Mouse (Mus musculus): ENCODE measurements around the gene Golga2. TPM values are rescaled to one million over a fixed set of nuclear protein-coding genes. Genes with fewer than 3 reads are reported as not detected.
"Not testable (repeated sequence)": the region's sequence is repeated elsewhere in the genome, so short reads cannot be mapped to it uniquely, and the experiment has no call there.

Golga2 gene
- polyA plus RNA-seq, 1 experiment from 2014 or later, result 28.2 TPM

GRCm38 (mm10) chr2:32295285-32295684 lies 8.1 kb downstream of the Golga2 start:
- no peaks in the 10 kb centered on the region for H3K27me3 ChIP-seq
- no peak overlapping the region for H3K27ac ChIP-seq
- peaks cover 6% of the 10 kb centered on the region; the same call in 1 of the 2 replicates for H3K4me1 ChIP-seq
- H3K4me3 ChIP-seq, result no peak overlapping the region
- peaks cover 70% of the 10 kb centered on the region for H3K36me3 ChIP-seq
- 85% methylated on average over 3 of the region's 3 CpGs for WGBS
- H3K4me2 ChIP-seq (replicated peaks), result no peak overlapping the region
- no peak for ATAC-seq (ENCODE audit: low FRiP score, low read depth)
- H3K9me3 ChIP-seq, result no peaks in the 10 kb centered on the region
- no peak overlapping the region for H3K9ac ChIP-seq

DNA sequence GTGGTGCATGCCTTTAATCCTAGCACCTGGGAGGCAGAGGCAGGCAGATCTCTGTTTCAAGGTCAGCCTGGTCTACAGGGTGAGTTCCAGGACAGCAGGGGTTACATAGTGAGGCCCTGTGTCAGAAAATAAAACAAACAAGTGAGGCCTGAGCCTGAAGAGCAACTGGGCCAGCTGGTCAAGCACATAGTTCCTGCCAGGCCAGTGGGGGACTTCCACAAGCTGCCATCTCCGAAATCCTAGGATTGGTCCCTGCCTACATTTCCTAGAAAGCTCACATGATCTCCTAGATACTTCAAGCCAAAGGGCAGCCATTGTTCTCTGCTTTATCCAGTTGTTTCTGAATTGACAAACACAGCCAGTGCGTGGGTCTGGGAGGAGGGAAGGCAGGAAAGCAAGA lies 8.7 kb downstream of the Golga2 start:
- ATAC-seq (ENCODE audit: low FRiP score, low read depth); H3K9ac ChIP-seq; H3K27me3 ChIP-seq; H3K27ac ChIP-seq; H3K4me3 ChIP-seq; H3K4me2 ChIP-seq (replicated peaks); H3K9me3 ChIP-seq; H3K4me1 ChIP-seq: not testable (repeated sequence)
- 91% methylated on average over 2 of the region's 2 CpGs for WGBS
- peaks cover 74% of the 10 kb centered on the region for H3K36me3 ChIP-seq

- Histone ChIP-seq H3K4me3 (no peak overlapping the region), H3K4me2 (replicated peaks) (no peak overlapping the region), H3K36me3 (peaks cover 93% of the 10 kb centered on the region), H3K9ac (no peak overlapping the region), H3K27ac (no peak overlapping the region), H3K27me3 (no peaks in the 10 kb centered on the region), H3K9me3 (no peaks in the 10 kb centered on the region), H3K4me1 (no peaks in the 10 kb centered on the region)
- no peak for ATAC-seq (ENCODE audit: low FRiP score, low read depth)
- WGBS, result 92% methylated on average over 4 of the region's 4 CpGs
These were observed 12.3 kb downstream of the Golga2 start for GRCm38 (mm10) chr2:32299469-32299868.

- Histone ChIP-seq H3K27me3 (no peaks in the 10 kb centered on the region), H3K27ac (no peak overlapping the region), H3K4me2 (replicated peaks) (no peak overlapping the region), H3K4me3 (no peak overlapping the region), H3K36me3 (peaks cover 97% of the 10 kb centered on the region), H3K9ac (no peak overlapping the region), H3K4me1 (peaks cover 6% of the 10 kb centered on the region), H3K9me3 (no peaks in the 10 kb centered on the region)
- WGBS, result 89% methylated on average over 10 of the region's 10 CpGs
- ATAC-seq (ENCODE audit: low FRiP score, low read depth), result no peak
These were observed 15.8 kb downstream of the Golga2 start for GRCm38 (mm10) chr2:32302952-32303351.

GRCm38 (mm10) chr2:32304145-32304832 lies 17.1 kb downstream of the Golga2 start:
- H3K9me3 ChIP-seq, result no peaks in the 10 kb centered on the region
- H3K27me3 ChIP-seq, result no peaks in the 10 kb centered on the region
- H3K36me3 ChIP-seq, result peaks cover 96% of the 10 kb centered on the region
- H3K4me2 ChIP-seq (replicated peaks), result no peak overlapping the region
- peak overlapping the region; percentile 23; the same call in 1 of the 2 replicates for H3K27ac ChIP-seq
- H3K4me3 ChIP-seq, result no peak overlapping the region
- 48% methylated on average over 8 of the region's 8 CpGs for WGBS
- peaks cover 19% of the 10 kb centered on the region for H3K4me1 ChIP-seq
- H3K9ac ChIP-seq, result no peak overlapping the region
- ATAC-seq (ENCODE audit: low FRiP score, low read depth), result peak; percentile 62

- WGBS, result 91% methylated on average over 5 of the region's 5 CpGs
These were observed 18.5 kb downstream of the Golga2 start for GRCm38 (mm10) chr2:32305668-32306067.

DNA sequence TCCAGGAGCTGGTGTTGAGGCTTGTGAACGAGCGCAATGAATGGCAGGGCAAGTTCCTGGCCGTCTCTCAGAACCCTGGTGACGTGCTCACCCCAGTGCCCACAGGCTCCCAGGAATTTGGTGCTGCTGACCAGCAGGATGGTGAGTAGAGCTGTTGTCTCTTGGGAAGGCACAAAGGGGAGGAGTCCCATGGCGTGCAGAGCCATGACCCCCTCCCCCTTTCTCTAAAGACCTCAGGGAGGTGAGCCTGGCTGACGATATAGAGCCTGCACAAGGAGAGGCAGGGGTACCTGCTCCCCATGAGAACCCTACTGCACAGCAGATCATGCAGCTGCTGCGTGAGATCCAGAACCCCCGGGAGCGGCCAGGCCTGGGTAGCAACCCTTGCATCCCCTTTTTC lies 19.0 kb downstream of the Golga2 start:
- Histone ChIP-seq H3K9ac (no peak overlapping the region), H3K9me3 (no peaks in the 10 kb centered on the region), H3K4me1 (peaks cover 38% of the 10 kb centered on the region), H3K27me3 (no peaks in the 10 kb centered on the region), H3K27ac (no peak overlapping the region), H3K4me2 (replicated peaks) (no peak overlapping the region), H3K4me3 (no peak overlapping the region), H3K36me3 (peaks cover 96% of the 10 kb centered on the region)
- WGBS, result 82% methylated on average over 9 of the region's 9 CpGs
- no peak for ATAC-seq (ENCODE audit: low FRiP score, low read depth)

More at GRCm38 (mm10) chr2:32305668-32306067, 18.5 kb downstream of the Golga2 start:
- Histone ChIP-seq H3K27me3 (no peaks in the 10 kb centered on the region), H3K9me3 (no peaks in the 10 kb centered on the region), H3K27ac (no peak overlapping the region), H3K36me3 (peaks cover 98% of the 10 kb centered on the region), H3K9ac (no peak overlapping the region), H3K4me3 (no peak overlapping the region), H3K4me1 (peaks cover 33% of the 10 kb centered on the region), H3K4me2 (replicated peaks) (no peak overlapping the region)
- no peak for ATAC-seq (ENCODE audit: low FRiP score, low read depth)

DNA sequence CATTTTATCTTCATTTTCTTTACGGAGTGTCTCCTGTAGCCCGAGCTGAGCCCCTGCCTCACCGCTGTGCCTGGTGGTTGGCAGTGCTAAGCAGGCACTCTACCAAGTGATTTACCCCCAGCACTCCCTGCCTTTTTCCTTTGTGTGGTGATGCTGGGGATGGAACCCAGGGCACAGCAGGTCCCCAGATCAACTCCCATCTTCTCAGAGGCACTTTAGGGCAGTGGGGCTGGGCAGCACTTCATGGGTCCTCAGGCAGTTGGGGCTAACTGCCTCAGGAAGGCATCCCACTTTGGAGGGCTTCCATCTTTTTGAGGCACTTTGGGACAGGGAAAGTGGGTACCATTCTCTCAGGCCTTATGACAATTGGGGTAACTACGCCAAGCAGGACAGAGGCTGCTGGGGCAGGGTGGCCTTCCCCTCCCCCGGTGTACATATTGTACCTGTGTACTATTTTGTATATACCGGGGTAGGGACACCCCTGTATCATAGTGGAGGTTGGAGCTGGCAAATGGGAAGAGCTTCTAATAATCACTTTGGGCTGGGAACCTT lies 20.1 kb downstream of the Golga2 start:
- Histone ChIP-seq H3K4me3 (no peak overlapping the region), H3K4me1 (peaks cover 48% of the 10 kb centered on the region), H3K4me2 (replicated peaks) (no peak overlapping the region), H3K36me3 (peaks cover 84% of the 10 kb centered on the region), H3K27ac (0 out of 2 replicates have a peak overlapping the region, but pooled peaks have one; percentile 15), H3K9ac (no peak overlapping the region), H3K27me3 (no peaks in the 10 kb centered on the region), H3K9me3 (no peaks in the 10 kb centered on the region)
- no peak for ATAC-seq (ENCODE audit: low FRiP score, low read depth)
- WGBS, result 85% methylated on average over 6 of the region's 6 CpGs

GRCm38 (mm10) chr2:32307941-32308760 lies 21.0 kb downstream of the Golga2 start:
- Histone ChIP-seq H3K4me1 (peaks cover 54% of the 10 kb centered on the region), H3K4me3 (no peak overlapping the region), H3K4me2 (replicated peaks) (no peak overlapping the region), H3K9me3 (no peaks in the 10 kb centered on the region), H3K27ac (0 out of 2 replicates have a peak overlapping the region, but pooled peaks have one; percentile 10), H3K36me3 (peaks cover 81% of the 10 kb centered on the region), H3K9ac (peak overlapping the region; percentile 13; the same call in 1 of the 2 replicates), H3K27me3 (no peaks in the 10 kb centered on the region)
- no peak for ATAC-seq (ENCODE audit: low FRiP score, low read depth)
- WGBS, result 55% methylated on average over 8 of the region's 8 CpGs

DNA sequence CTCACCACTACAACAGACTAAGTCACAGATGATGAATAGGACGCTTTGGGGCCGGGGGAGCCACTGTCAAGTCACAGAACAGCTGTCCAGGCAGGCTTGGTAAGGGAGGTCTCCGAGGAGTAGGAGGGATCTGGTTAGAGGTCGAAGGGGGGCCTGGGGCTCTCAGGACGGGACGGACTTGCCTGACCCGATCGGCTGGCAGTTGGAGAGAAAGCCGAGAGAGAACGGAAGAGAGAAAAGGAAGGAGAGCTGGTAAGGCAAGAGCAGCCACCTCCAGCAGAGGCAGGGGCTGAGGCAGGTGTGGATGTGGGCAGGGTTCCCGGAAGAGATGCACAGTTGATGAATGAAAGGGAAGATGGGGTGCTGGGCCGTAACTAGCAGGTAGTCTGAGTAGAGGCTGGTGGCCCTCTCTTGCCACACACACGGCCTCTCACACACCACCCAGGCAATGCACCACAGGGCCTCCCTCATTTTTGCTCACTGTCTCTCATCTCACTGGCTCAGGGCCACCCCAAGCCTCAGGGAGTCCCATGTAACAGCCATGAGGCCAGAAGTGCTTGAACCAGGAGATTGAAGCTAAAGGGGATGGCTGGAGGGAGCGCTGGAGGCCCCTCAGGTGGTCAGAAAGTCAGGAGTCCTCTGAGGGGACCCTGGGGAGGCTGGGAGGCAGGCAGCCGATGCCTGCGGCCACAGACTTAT lies 21.8 kb downstream of the Golga2 start:
- Histone ChIP-seq H3K4me2 (replicated peaks) (no peak overlapping the region), H3K36me3 (peaks cover 78% of the 10 kb centered on the region), H3K9ac (peak overlapping the region; percentile 13; the same call in 1 of the 2 replicates), H3K4me3 (no peak overlapping the region), H3K27ac (no peak overlapping the region), H3K4me1 (peaks cover 54% of the 10 kb centered on the region), H3K9me3 (no peaks in the 10 kb centered on the region), H3K27me3 (no peaks in the 10 kb centered on the region)
- 79% methylated on average over 16 of the region's 16 CpGs for WGBS
- ATAC-seq (ENCODE audit: low FRiP score, low read depth), result no peak

GRCm38 (mm10) chr2:32310096-32310845 lies 23.1 kb downstream of the Golga2 start:
- WGBS, result 77% methylated on average over 18 of the region's 18 CpGs
- H3K4me2 ChIP-seq (replicated peaks), result peak overlapping the region; percentile 100
- no peaks in the 10 kb centered on the region for H3K27me3 ChIP-seq
- peak overlapping the region; percentile 87 for H3K4me3 ChIP-seq
- ATAC-seq (ENCODE audit: low FRiP score, low read depth), result no peak
- H3K9me3 ChIP-seq, result no peaks in the 10 kb centered on the region
- H3K27ac ChIP-seq, result 0 out of 2 replicates have a peak overlapping the region, but pooled peaks have one; percentile 89
- H3K9ac ChIP-seq, result peak overlapping the region; percentile 93
- peaks cover 76% of the 10 kb centered on the region for H3K36me3 ChIP-seq
- H3K4me1 ChIP-seq, result peaks cover 56% of the 10 kb centered on the region

Measured in limb, embryonic 13.5 days (tissue).